Mouse (Mus musculus): ENCODE data around the gene Tspear.

- TF ChIP-seq CTCF (IDR thresholded peaks at IDR 0.05; ENCODE audit: low read depth) (no peak), EP300 (optimal IDR thresholded peaks at IDR 0.05) (no peak)
Observed at GRCm38 (mm10) chr10:77927375-77927774, 241.0 kb downstream of the Tspear start.

All from stomach, postnatal 0 days (tissue).